Mouse (Mus musculus): ENCODE measurements at regions not wholly inside any gene's neighbourhood (a gene's known extent, or its start where the extent isn't known, plus 50 kb on each side); places are given as distances from the start of the nearest gene placed in this dataset.
"Not testable (repeated sequence)": the region's sequence is repeated elsewhere in the genome, so short reads cannot be mapped to it uniquely, and the experiment has no call there.

DNA sequence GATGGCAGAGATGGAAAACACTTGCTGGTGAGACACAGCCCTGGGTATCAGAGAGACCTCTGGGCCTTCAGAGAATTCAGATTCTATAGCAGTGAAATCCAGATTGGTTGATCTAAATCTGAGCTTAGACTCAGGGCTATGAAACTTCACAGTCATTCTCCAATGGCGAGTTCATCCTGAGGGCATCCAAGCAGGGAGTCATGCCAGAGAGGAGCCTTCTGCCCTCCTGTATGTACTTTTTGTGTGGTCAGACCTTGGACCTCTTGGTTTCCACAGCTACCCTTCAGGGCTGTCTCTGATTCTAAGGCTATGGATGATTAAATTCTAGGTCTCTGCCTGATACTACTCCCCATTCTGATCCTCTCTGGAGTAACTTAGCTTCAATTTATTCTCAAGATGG is 122.0 kb upstream of the Mettl15 start:
- DNase-seq (ENCODE audit: low spot score in 2 of 2) = no peak

DNA sequence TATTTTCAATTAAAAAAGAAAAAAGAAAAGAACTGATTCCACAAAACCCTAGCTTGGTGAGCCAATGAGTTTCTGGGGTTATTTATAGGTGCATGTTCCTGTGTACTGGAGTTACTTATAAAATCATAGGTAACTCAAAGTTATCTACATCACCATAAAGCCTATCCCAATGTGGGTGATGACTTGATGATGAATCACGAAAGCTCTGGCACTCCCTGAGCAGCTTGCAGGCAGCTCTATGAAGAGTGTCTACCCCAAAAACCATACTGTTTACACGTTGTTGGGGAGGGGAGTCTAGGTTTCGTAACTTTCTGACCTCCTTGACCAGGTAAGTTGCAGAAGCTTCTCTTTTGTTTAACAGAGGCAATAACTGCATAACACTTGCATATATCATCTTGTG is 123.7 kb upstream of the Mettl15 start:
- no peak for DNase-seq (ENCODE audit: low spot score in 2 of 2)

DNA sequence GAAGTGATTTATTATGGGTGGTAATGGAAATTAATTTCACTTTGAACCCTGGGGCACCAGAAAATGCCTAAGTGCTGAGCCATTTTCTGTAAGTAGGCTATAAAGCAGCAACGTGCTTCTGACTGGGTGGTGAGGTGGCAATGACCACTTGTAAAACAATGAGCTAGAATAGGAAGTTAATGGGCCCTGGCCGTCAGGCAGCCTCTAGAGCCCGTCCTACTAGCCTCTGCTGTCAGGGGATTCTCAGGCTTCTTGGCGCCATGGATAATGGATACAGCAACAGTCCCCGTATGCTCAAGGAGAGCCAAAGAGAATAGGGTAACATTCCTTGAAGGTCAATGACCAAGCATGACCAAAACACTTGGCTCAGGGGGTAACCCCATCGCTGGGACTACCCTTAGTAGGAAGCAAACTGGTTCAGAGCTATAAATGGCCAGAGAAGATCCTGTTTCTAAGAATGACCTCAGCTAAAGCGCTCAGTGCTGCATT is 126.1 kb upstream of the Mettl15 start:
- DNase-seq (ENCODE audit: low spot score in 2 of 2) = no peak

DNA sequence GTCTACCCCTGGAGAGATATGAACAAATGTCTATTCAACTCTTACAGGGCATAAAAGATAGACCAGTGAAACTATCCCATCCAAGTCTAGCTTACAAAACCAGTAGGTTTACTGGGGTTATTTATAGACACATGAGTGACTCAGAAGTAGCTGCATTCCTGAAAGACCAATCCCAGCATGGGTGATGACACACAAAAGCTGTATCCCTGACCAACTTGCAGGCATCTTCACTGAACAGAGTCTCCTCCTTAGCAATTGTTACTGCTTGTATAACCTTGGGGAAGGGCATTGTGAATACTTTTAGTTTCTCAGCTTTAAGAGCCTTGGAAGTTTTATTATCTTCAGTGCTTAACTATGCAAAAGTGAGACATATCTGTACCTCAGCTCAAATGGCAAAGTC is 139.6 kb upstream of the Mettl15 start:
- DNase-seq (ENCODE audit: low spot score in 2 of 2) = no peak

DNA sequence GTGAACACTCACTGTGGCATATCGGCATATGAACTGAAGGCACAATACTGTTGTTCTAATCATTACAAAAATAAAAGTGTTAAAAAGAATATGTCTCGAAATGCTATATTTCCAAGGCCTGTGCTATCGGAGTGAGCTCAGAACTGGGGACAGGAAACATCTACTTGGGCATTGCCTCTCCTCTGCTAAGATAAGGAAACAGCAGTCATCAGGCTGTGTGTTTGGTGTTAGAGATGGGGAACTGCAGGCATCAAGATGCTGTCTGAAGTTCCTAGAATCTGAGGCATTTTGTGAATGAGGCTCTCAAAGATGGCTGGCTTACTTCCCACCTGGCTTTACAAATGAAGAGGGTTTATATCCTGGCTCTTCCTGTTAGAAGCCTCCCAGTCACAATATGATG is 150.6 kb upstream of the Mettl15 start:
- DNase-seq (ENCODE audit: low spot score in 2 of 2) = no peak

DNA sequence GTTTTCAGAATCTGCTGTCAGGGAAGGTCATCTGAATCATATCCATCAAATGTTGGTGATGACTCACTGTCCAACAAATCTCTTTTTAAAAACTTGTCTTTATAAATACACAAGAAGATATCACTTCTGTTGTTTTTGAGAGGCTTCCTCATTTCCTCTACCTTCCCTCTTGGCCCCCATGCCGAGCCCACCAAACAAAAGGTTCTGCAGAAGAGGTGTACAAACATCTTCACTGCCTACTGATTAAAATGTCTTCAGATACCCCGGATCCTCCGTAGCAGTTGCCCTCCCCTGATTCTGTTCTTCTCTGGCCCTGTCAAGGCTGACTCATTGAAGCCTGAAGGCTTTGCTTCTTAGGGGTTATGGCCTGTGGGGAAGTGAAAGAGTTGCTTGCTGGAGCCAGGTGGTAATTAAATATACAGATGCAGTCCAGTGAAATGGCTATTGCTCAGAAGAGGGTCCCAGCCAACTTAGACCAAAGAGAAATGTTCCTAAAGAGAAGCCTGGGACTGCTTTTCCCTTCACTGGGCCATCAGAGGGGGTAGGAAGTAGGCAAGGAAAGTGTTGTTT is 162.1 kb upstream of the Mettl15 start:
- no peak for DNase-seq (ENCODE audit: low spot score in 2 of 2)

DNA sequence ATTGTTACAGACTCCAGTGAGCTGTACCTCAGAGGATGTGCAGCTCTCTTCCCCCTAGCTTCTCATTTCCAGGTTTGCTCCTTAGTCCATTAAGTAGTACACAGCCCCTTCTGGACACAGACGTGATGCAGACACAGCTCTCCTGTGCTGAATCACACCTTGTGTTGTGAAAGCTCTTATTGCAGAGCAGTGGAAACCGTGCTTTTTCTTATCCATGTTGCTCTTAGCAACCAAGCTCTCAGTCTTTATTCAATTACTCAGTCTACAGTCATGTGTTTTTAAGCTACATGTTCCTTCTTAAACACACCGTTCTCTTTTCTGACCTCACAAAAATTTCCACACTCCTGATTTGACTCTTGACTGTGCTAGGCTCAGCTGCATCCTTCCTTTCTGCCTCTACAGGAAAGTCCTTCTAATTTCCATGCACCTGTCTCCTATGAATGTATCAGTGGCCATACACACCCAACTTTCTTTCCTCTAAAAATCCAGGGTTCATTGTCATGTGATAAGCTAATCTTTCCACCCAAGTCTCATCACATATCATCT is 163.0 kb upstream of the Mettl15 start:
- no peak for DNase-seq (ENCODE audit: low spot score in 2 of 2)

DNA sequence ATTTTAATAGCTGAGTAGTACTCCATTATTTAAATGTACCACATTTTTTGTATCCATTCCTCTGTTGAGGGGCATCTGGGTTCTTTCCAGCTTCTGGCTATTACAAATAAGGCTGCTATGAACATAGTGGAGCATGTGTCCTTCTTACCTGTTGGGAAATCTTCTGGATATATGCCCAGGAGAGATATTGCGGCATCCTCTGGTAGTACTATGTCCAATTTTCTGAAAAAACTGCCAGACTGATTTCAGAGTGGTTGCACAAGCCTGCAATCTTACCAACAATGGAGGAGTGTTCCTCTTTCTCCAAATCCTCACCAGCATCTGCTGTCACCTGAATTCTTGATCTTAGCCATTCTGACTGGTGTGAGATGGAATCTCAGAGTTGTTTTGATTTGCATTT is 181.7 kb upstream of the Mettl15 start:
- DNase-seq (ENCODE audit: low spot score in 2 of 2) = not testable (repeated sequence)

DNA sequence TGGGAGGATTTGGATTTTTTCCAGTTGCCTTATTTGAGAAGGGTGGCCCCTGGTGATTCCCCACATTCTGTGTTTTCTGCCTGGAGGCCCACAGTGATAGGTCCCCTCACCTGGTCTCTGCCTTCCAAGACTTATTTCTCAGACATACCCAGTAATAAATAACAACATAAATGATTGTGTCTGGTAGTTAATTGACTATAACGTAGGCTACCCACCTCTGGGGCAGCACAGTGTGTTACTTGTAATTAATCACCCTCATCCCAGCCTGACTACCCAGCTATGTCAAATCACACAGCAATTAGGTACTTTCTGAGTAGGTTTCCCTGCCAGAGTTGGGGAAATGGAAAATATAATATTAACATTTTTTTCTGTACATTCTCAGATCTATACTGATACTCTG is 190.2 kb upstream of the Bdnf start:
- DNase-seq (ENCODE audit: low spot score in 2 of 2) = no peak

DNA sequence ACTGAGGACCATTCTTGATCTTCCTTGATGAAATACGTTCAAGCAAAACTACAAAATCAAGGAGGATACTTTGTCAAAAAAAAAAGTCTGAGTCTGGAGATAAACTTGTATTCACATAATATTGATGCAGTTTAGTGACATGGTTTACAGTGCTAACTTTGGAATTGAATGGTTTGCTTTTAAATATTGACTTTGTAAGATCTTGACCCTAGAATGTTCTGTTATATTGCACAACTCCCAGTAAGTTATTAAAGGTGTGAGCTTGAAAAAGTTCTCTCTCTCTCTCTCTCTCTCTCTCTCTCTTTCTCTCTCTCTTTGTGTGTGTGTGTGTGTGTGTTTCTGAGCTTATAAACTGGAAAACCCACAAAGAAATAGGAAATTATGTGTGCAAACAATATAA is 186.9 kb upstream of the Bdnf start:
- no peak for DNase-seq (ENCODE audit: low spot score in 2 of 2)

DNA sequence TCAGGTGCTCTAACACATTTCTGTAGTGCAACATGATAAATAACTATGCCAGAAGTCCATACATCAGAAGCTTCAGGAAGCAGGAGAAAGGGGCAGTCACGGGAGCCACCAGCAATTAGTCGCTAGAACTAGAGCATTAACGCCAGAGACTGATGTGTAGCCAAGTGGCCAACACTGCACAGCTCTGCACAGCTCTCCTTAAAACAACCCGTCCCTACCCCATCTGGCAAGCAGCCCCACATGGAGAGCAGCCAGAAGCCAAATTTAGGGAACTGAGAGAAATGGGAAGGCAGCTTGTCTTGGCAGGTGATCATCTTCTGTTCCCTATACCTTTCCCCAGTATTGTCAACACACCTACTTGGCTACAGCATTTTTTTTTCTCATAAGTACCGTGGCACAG is 172.3 kb upstream of the Bdnf start:
- DNase-seq (ENCODE audit: low spot score in 2 of 2) = peak; percentile 2 to 27

DNA sequence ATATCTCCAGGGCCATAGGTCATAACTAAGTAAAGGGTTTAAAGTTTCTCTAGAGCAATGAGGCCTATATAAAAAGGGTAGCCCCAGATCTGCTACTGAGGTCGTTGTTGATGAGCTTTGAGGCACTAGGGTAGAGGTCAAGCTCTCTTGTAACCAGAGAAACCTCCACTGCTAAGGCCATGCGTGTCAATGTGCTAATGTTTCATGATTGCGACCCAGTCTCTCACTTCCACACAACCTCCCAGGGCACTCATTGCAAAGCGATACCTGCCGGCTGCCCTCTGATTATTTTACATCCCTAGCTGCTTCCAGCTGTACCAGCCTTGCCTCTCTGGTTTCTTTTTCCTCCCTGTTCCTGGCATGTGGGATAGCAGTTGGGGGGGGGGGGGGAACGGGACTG is 169.6 kb upstream of the Bdnf start:
- no peak for DNase-seq (ENCODE audit: low spot score in 2 of 2)

DNA sequence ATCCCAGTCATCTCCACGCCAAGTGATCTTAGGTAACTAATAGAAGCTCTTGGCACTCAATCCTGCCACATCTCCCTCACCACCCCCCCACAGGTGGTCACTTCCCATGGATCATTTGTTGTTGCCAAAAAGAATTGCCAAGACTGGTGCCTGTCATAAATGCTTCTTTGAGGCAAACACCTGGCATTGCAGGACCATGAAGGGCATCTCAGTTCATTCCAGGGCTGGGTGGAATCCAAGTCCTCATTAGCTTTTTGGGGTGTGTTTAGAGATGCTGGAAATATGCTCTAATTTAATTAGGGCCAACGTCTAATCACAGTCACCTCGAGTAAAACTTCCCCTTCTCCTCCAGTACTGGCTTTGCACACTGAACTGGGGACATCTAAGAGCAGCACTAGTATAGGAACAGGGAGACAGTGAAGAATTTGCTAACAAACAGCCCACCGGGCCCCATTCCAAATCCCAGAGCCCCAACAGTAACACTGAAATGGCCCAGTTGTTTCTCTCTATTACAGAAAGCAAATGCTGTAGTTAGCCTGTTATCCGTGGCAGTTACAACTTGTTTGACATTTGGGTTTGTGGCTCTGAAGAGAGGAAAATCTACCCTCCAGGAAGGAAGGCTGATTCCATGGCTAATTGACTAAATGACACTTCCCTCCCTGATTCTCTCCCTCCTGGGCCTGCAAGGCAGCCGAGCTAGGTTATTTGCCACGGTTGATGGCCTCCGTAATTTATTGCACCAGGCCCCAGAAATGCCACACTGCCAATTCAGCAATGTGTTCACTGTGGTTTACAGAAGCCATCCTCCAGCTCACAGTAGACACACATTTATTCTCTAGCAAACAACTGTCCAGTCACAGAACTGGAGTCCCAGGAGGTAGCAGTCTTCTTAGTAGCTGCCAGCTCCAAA is 164.2 kb upstream of the Bdnf start:
- DNase-seq (ENCODE audit: low spot score in 2 of 2) = no peak

DNA sequence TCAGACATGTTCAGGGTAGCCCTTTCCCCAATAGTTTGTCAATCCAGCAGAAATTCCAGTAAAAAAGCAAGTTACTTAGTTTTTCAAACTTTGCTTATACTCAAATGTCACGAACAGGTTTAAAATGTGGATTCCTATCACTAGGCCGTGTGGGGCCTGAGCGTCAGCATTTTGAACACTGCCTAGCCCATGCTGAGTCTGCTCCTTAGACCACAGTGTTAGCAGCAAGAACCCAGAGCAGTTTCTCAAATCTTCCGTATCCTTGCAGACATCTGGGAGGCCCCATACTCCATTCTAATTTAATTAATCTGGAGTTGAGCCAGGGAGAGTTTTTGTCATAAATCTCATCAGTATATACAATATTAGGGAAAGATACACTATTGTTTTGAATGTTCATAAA is 163.4 kb upstream of the Bdnf start:
- no peak for DNase-seq (ENCODE audit: low spot score in 2 of 2)

DNA sequence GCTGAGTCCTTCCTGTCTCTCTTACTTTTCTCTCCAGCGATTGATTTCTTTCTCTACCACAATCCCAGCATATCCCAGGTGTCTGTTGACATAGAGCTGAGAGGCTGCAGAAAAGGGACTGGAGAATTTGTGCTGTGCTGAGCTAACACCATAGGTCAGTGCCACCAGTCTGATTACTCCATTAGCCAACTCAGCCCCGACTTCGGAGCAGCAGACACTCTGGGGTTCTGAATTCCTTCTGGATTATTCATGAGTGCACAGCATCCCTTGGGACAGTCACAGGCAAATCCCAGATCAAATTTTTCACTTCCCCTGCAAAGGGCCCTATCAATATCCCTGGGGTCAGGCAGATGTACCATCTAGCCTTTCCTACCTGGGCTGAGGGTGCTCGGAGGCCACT is 155.2 kb upstream of the Bdnf start:
- no peak for DNase-seq (ENCODE audit: low spot score in 2 of 2)

DNA sequence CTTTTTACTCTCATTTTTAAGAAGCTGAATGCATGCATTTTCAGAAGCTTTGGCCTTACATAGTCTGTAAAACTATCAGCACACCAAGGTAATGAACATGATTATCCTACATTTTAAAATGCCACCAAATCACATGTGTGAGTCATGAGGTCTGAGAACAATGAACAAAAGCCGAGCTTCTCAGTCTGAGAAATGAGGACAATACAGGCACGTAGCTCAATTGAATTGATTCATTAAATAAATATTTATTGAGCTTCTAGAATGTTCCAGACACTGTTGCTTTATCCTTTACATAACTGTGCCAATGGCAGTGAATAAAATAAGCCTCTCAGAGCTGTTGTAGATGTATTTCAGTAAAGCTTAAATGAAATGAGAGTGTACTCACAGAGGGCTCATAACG is 154.0 kb upstream of the Bdnf start:
- no peak for DNase-seq (ENCODE audit: low spot score in 2 of 2)

DNA sequence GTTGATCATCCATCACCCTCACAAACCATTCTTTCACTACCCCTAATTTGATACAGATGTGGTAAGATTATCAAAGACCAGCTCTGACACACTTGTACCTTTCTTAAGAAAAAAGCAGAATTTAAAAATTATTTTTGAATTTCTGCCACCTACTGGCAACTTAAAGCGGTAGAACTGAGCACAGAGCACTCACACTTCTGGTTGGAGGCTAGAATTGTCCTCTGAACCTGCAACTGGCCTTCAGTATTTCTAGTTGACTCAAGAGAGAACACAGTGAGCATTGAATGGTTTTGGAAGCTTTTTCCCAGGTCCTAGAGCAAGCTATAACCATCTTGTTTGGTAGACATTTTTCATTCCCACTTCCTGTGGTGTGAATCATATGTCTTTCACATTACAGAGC is 135.0 kb upstream of the Bdnf start:
- no peak for DNase-seq (ENCODE audit: low spot score in 2 of 2)

DNA sequence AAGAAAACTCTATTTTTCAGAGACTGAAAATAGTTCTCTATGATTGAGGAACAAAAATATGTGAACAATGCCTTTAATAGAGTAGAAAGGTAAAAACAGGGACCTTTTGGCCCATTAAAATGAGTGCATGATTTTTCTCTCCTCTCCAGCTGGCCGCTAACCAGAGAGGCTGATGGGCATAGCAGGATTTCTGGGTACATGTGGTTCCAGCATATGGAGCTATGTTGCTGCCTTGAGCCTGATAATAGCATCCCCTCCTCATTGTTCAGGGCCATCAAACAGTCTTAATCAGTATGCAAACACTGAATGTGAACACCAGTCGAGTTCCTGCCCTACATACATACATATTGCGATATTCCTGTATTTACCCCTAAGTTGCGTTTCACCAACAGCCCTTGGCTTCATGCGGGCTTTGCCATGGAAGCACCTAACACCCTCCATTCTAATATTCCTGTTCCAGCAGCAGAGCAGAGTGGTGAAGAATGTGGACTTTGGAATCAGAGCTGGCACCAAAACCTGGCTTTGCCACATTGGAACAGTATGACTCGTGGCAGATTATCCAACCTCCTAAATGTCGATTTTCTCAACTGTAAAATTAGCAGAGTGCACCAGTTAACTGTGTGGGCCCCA is 127.9 kb upstream of the Bdnf start:
- no peak for DNase-seq (ENCODE audit: low spot score in 2 of 2)

DNA sequence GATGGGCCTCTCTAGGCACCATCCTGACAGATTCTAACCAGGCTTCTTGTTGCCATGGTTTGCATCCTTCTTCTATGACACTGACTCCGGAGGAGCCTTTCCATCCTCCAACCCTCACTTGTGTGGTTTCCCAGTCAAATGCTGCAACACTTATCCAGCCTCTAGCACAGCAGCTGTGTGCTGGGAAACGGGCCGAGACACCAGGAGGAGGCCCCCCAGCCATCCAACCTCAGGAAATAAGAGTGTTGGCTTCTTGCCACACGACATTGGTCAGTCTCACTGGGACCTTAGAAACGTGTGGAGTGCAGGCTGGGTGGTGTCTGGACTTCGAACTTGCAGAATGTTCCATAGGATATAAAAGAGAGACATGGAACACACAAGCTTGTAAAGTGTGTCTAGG is 119.9 kb upstream of the Bdnf start:
- DNase-seq (ENCODE audit: low spot score in 2 of 2) = no peak

DNA sequence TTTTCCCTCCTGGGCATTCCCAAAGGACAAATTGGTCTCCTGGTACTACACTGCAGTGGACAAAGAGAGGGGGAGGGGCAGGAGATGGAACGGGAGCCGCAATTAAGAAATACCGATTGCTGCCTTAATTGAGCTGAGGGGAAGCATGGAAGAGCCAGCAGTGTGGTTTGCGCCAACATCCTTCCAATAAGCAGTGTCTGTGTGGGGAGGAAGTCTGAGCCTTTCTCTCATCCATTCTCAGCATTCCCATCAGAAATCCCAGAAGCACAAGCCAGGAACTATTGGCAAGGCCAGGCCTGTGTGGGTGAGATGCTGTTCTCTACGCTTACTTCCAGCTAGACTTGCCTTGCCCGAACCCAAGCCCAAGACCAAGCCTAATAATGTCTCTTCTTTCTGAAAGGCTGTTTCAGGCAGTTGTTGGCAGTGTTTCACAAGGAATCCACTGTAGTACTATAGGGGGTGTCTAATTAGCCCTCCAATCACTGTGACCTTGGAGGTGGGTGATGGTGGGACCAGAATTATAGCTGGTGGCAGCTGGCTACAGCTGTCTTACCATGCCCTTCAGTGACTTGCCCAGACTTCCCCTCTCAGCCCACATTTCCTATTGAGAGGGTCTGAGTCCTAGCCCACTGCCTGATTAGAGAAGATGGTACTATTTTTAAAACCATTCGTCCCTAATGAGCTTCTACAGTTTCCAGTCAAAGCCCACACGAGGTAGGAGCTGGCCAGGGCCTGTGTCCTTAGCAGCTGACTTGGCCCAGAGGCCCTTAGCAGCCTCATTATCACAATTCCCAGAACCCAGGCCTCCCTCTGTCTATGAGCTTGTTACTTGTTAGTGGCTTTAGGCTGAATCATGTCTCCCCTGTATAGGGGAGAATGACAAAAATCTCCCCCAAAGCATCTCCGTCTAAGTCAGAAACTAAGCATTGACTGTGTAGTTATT is 115.1 kb upstream of the Bdnf start:
- peak; percentile 3 to 31 for DNase-seq (ENCODE audit: low spot score in 2 of 2)

DNA sequence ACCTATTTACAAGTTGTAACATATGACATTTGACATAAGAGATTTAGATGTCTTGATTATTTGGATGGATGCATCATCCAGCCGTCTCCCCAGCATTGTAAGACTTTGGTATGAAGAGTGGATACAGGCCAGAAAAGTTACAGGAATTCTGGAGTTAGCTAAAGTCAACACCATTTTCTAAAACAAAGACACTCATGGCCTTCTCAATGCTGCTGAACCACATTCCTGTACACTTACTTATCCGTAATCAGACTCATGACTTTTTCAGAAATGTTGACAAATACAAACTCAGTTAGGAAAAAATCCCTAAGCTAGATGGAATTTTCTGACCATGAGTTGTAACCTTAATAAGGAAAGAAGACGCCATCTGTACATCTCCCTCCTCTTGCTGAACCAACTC is 111.5 kb upstream of the Bdnf start:
- no peak for DNase-seq (ENCODE audit: low spot score in 2 of 2)

DNA sequence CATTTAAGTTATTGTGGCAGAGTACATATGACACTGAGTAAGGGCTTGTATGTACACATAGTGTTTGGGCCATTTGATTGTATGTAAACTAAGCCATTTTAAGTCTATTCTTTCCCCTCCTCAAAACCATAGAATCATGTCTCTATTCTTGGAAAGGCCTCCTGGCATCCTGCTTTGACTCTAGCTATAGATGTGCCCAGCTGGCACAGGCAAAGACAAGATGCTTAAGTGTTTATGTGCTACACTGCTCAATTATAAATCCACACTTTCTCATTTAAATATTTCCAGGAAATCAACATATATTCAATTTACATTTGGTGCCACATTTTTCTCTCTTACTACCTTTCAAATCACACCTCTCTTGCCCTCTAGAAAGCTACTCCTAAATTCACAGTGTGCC is 97.6 kb upstream of the Bdnf start:
- no peak for DNase-seq (ENCODE audit: low spot score in 2 of 2)

Data from frontal cortex, postnatal 36 days (tissue).